Comparison of ENCODE assay signal across 17 mouse cellular contexts in genomic region chr1:71579526-71579925, GRCm38 (mm10). TPM values are rescaled to one million over a fixed set of nuclear protein-coding genes. Genes with fewer than 3 reads are reported as not detected.
DNase-seq lines count a peak whose midpoint lies in the region; ATAC-seq and TF ChIP-seq lines count a peak whose summit lies in the region.
"Had no signal": no experiment of that assay in that cellular context is flagged by ENCODE, and none has a peak within 500 bp of the region (broad histone marks: within the 10 kb centered on the region; RNA-seq: fewer than 3 reads in every experiment).

No protein-coding gene starts in this region.

- no peaks in the 10 kb centered on the region for H3K9me3 ChIP-seq in liver, embryonic 13.5 days (replicated peaks)
- H3K9me3 ChIP-seq in liver, embryonic 11.5 days (ENCODE audit: control insufficient read depth, low read length) = no peaks in the 10 kb centered on the region
- H3K9me3 ChIP-seq in heart, embryonic 12.5 days (replicated peaks) = no peaks in the 10 kb centered on the region
- H3K9me3 ChIP-seq: embryonic facial prominence, embryonic 12.5 days; neural tube, embryonic 15.5 days had no signal

- WGBS in liver, embryonic 13.5 days (ENCODE audit: insufficient replicate concordance) = 77% methylated on average over 4 of the region's 4 CpGs
- 87% methylated on average over 4 of the region's 4 CpGs for WGBS in liver, embryonic 11.5 days
- 91% methylated on average over 4 of the region's 4 CpGs for WGBS in heart, embryonic 12.5 days

- no peaks in the 10 kb centered on the region for H3K4me1 ChIP-seq in liver, embryonic 13.5 days (replicated peaks)
- H3K4me1 ChIP-seq in liver, embryonic 11.5 days (replicated peaks; ENCODE audit: control insufficient read depth, insufficient read depth, low read length) = no peaks in the 10 kb centered on the region
- H3K4me1 ChIP-seq in heart, embryonic 12.5 days (replicated peaks) = no peaks in the 10 kb centered on the region
- H3K4me1 ChIP-seq: embryonic facial prominence, embryonic 12.5 days; neural tube, embryonic 15.5 days had no signal

- intact Hi-C loops in gastrocnemius, adult 2 months (cut with DNase I) = no loop called here
- intact Hi-C loops in gastrocnemius, postnatal 36 days (cut with DNase I) = no loop called here

- H3K36me3 ChIP-seq in liver, embryonic 13.5 days = peaks cover 56% of the 10 kb centered on the region
- peaks cover 38% of the 10 kb centered on the region for H3K36me3 ChIP-seq in liver, embryonic 11.5 days (ENCODE audit: control insufficient read depth, insufficient read depth, low read length)
- H3K36me3 ChIP-seq in heart, embryonic 12.5 days = peaks cover 61% of the 10 kb centered on the region

- no peak for TF ChIP-seq CTCF in gastrocnemius, adult 2 months (IDR thresholded peaks at IDR 0.05)

- no peaks in the 10 kb centered on the region for H3K27me3 ChIP-seq in liver, embryonic 13.5 days
- H3K27me3 ChIP-seq in liver, embryonic 11.5 days (replicated peaks; ENCODE audit: control insufficient read depth, insufficient read depth, low read length) = no peaks in the 10 kb centered on the region
- no peaks in the 10 kb centered on the region for H3K27me3 ChIP-seq in heart, embryonic 12.5 days (replicated peaks)
- H3K27me3 ChIP-seq: embryonic facial prominence, embryonic 12.5 days; neural tube, embryonic 15.5 days had no signal

- H3K4me3 ChIP-seq in gastrocnemius, adult 2 months = no peak overlapping the region
- no peak overlapping the region for H3K4me3 ChIP-seq in liver, embryonic 13.5 days (replicated peaks)
- no peak overlapping the region for H3K4me3 ChIP-seq in liver, embryonic 11.5 days (ENCODE audit: low read depth, low read length)
- no peak overlapping the region for H3K4me3 ChIP-seq in heart, embryonic 12.5 days
- H3K4me3 ChIP-seq: embryonic facial prominence, embryonic 12.5 days; neural tube, embryonic 15.5 days had no signal

- DNase-seq in gastrocnemius, adult 2 months = peak; percentile 34
- DNase-seq in gastrocnemius, postnatal 36 days = no peak
- DNase-seq in liver, embryonic 13.5 days = no peak
- DNase-seq in liver, embryonic 11.5 days (ENCODE audit: low spot score) = no peak
- DNase-seq in fibroblast of lung, adult 2 months (ENCODE audit: low read depth) = peak; percentile 49
- DNase-seq in lung, postnatal 36 days = peak; percentile 66
- no peak for DNase-seq in cerebellum, adult 18-20 months
- DNase-seq: cerebellum, postnatal 25 days; gastrocnemius, postnatal 14 days; heart, postnatal 14 days; layer of hippocampus, adult 9-11 months; left cerebral cortex, postnatal 4 days; thymus, postnatal 36 days had no signal

- H3K4me2 ChIP-seq in liver, embryonic 13.5 days = no peak overlapping the region
- H3K4me2 ChIP-seq in liver, embryonic 11.5 days = no peak overlapping the region
- H3K4me2 ChIP-seq in heart, embryonic 12.5 days = no peak overlapping the region
- H3K4me2 ChIP-seq: embryonic facial prominence, embryonic 12.5 days; neural tube, embryonic 15.5 days had no signal

- no peak overlapping the region for H3K27ac ChIP-seq in gastrocnemius, adult 2 months
- no peak overlapping the region for H3K27ac ChIP-seq in liver, embryonic 13.5 days
- H3K27ac ChIP-seq in liver, embryonic 11.5 days (ENCODE audit: low read depth, low read length) = no peak overlapping the region
- H3K27ac ChIP-seq in heart, embryonic 12.5 days (ENCODE audit: poor library complexity, severe bottlenecking) = no peak overlapping the region
- H3K27ac ChIP-seq: embryonic facial prominence, embryonic 12.5 days; macrophage; neural tube, embryonic 15.5 days had no signal

- no peak overlapping the region for H3K9ac ChIP-seq in liver, embryonic 13.5 days
- H3K9ac ChIP-seq in liver, embryonic 11.5 days (ENCODE audit: low read depth, low read length) = no peak overlapping the region
- H3K9ac ChIP-seq in heart, embryonic 12.5 days = no peak overlapping the region
- H3K9ac ChIP-seq: embryonic facial prominence, embryonic 12.5 days; neural tube, embryonic 15.5 days had no signal

- ATAC-seq in liver, embryonic 13.5 days (ENCODE audit: low read depth) = 0 out of 2 replicates have a peak, but pooled peaks have one; percentile 24
- no peak for ATAC-seq in liver, embryonic 11.5 days (replicated peaks; ENCODE audit: low FRiP score)
- no peak for ATAC-seq in heart, embryonic 12.5 days (ENCODE audit: insufficient number of reproducible peaks, low FRiP score)

RNA-seq across cellular contexts. Expression of gene Atic, which starts 22.6 kb away (rescaled TPM):
- 10 to 100 TPM; 23.9 to 24.9 TPM for total RNA-seq in gastrocnemius, adult 2 months (2021)
- 10 to 100 TPM; 19.4 to 24.1 TPM for total RNA-seq in gastrocnemius, postnatal 36 days (2021)
- 60.6 and 61.9 TPM in 2 replicates for polyA plus RNA-seq in liver, embryonic 13.5 days (2015; fragmentation: Nextera tagmentation; extraction: Ambion mirVana)
- polyA plus RNA-seq in liver, embryonic 11.5 days (2014; fragmentation: Nextera tagmentation; extraction: Ambion mirVana) = 52.8 and 68.8 TPM in 2 replicates
- 40.1 and 44.2 TPM in 2 replicates for polyA plus RNA-seq in heart, embryonic 12.5 days (2016; fragmentation: Nextera tagmentation; extraction: Ambion mirVana)

Comparison
In these comparisons a context has a peak if more than half of its experiments do, and no peak if none do; other contexts are left out.
1. DNase-seq: peak in gastrocnemius, adult 2 months (single experiment), fibroblast of lung, adult 2 months (single experiment) and lung, postnatal 36 days (single experiment); none in gastrocnemius, postnatal 36 days (0 of 2), liver, embryonic 13.5 days (single experiment), liver, embryonic 11.5 days (single experiment) and cerebellum, adult 18-20 months (0 of 2).